Mouse (Mus musculus) embryonic facial prominence, embryonic 12.5 days (tissue): ENCODE measurements around the gene Galk2. TPM values are rescaled to one million over a fixed set of nuclear protein-coding genes. Genes with fewer than 3 reads are reported as not detected.

Experiments used
- ATAC-seq: fragments of 200-750 bp; cut with Nextera tagmentation; 2 replicates; pipeline ENCODE4 v1.8.0; 2017; ENCODE audit not compliant: insufficient number of reproducible peaks, insufficient read depth, low FRiP score, low TSS enrichment
- H3K27ac ChIP-seq: fragments of 300-500 bp; sonication (generic); 2 replicates; pipeline ENCODE4 v1.5.1; 2016; ENCODE audit warnings: mild to moderate bottlenecking
- H3K27me3 ChIP-seq: fragments of 300-500 bp; sonication (generic); 2 replicates; pipeline ENCODE4 v1.6.1; 2016; ENCODE audit warnings: mild to moderate bottlenecking, moderate library complexity
- H3K36me3 ChIP-seq: fragments of 300-500 bp; sonication (generic); 2 replicates; pipeline ENCODE4 v1.6.1; 2016; ENCODE audit warnings: mild to moderate bottlenecking
- H3K4me1 ChIP-seq: fragments of 300-500 bp; sonication (generic); 2 replicates; pipeline ENCODE4 v1.6.1; 2016
- H3K4me2 ChIP-seq: fragments of 300-500 bp; sonication (generic); replicated peaks from 2 replicates; pipeline ENCODE4 v1.6.1; 2016; ENCODE audit warnings: mild to moderate bottlenecking, moderate library complexity
- H3K4me3 ChIP-seq: fragments of 300-500 bp; sonication (generic); 2 replicates; pipeline ENCODE4 v1.5.1; 2016; ENCODE audit warnings: mild to moderate bottlenecking
- H3K9ac ChIP-seq: fragments of 300-500 bp; sonication (generic); 2 replicates; pipeline ENCODE4 v1.6.1; 2016; ENCODE audit warnings: mild to moderate bottlenecking, moderate library complexity
- H3K9me3 ChIP-seq: fragments of 300-500 bp; sonication (generic); 2 replicates; pipeline ENCODE4 v1.6.1; 2016; ENCODE audit warnings: mild to moderate bottlenecking, moderate library complexity
- WGBS: fragments of 180-500 bp; shearing (Covaris S2); methylation state at CpG from one replicate; pipeline ENCODE4 v1.1.7; 2016; 5-methylcytosine and 5-hydroxymethylcytosine counted together
- polyA plus RNA-seq: library from polyadenylated mRNA; unstranded; fragments of >200 nt; fragmentation: Nextera tagmentation; extraction: Ambion mirVana; gene quantifications from 2 replicates; pipeline ENCODE4 v1.2.1, GENCODE M21; 2016

Gene Galk2
- polyA plus RNA-seq, 1 experiment from 2014 or later: 40.3 TPM

DNA sequence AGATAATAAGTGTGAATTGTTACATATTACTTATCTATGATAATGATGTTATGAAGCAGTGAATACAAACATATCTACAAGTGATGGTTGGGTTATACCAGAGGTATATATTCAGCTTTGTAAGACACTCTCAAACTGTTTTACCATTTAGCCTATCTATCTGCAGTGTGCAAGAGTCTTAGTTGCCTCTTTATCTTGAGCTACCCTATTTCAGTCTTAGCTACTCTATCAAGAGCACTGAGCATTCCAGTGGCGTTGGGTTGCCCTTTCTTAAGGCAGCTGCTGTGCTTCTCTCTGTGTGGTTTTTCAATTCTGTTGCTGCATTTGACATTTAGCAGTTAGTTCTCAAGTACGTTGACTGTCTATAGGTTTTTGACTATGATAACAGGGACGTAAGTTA is 4.9 kb downstream of the Galk2 start:
- ATAC-seq: no peak
- no peaks in the 10 kb centered on the region for H3K27me3 ChIP-seq
- H3K27ac ChIP-seq: no peak overlapping the region
- H3K9me3 ChIP-seq: no peaks in the 10 kb centered on the region
- H3K4me1 ChIP-seq: peaks cover 8% of the 10 kb centered on the region
- no peak overlapping the region for H3K9ac ChIP-seq
- no peaks in the 10 kb centered on the region for H3K36me3 ChIP-seq
- WGBS: 75% methylated on average over 3 of the region's 3 CpGs
- H3K4me3 ChIP-seq: no peak overlapping the region
- no peak overlapping the region for H3K4me2 ChIP-seq

DNA sequence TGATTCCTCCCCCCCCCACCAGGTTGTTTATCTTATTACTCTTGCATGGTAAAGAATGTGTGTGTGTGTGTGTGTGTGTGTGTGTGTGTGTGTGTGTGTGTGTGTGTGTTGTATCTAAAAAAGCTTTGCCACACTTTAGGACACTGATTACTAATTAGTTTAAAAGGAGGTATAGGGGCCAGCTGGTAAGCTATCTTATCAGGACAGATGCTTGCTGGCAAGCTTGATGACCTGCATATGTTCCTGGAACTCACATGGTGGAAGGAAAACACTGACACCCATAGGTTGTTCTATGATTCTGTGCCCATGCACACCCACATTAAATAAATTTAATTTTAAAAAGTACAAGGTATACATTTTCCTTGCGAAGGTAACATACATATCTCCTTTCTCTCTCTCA is 5.6 kb downstream of the Galk2 start:
- H3K27me3 ChIP-seq: no peaks in the 10 kb centered on the region
- ATAC-seq: no peak
- no peak overlapping the region for H3K4me3 ChIP-seq
- H3K27ac ChIP-seq: no peak overlapping the region
- H3K9me3 ChIP-seq: no peaks in the 10 kb centered on the region
- H3K4me2 ChIP-seq: no peak overlapping the region
- H3K4me1 ChIP-seq: peaks cover 8% of the 10 kb centered on the region
- H3K36me3 ChIP-seq: no peaks in the 10 kb centered on the region
- 84% methylated on average over 1 of the region's 1 CpGs for WGBS
- H3K9ac ChIP-seq: no peak overlapping the region

DNA sequence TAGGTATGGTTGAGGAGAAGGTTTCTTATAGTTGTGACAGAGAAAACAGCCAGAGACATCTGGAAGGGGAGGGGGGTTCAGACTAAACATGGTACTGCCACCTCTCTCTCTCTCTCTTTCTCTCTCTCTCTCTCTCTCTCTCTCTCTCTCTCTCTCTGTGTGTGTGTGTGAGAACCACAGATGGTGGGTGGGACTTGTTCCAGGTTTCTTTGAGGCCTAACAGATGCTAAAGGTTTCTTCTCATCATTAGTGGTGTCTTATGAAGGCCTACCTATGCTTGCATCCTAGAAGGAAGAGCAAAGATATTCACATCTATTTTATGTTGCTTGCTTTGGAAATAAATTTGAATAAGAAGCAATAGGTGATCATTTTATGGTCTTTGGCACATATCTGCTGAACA is 6.7 kb downstream of the Galk2 start:
- Histone ChIP-seq H3K4me1 (peaks cover 6% of the 10 kb centered on the region), H3K4me3 (peak overlapping the region; percentile 62), H3K9me3 (no peaks in the 10 kb centered on the region), H3K9ac (no peak overlapping the region), H3K27me3 (no peaks in the 10 kb centered on the region), H3K27ac (no peak overlapping the region), H3K4me2 (peak overlapping the region; percentile 78), H3K36me3 (no peaks in the 10 kb centered on the region)
- no peak for ATAC-seq

DNA sequence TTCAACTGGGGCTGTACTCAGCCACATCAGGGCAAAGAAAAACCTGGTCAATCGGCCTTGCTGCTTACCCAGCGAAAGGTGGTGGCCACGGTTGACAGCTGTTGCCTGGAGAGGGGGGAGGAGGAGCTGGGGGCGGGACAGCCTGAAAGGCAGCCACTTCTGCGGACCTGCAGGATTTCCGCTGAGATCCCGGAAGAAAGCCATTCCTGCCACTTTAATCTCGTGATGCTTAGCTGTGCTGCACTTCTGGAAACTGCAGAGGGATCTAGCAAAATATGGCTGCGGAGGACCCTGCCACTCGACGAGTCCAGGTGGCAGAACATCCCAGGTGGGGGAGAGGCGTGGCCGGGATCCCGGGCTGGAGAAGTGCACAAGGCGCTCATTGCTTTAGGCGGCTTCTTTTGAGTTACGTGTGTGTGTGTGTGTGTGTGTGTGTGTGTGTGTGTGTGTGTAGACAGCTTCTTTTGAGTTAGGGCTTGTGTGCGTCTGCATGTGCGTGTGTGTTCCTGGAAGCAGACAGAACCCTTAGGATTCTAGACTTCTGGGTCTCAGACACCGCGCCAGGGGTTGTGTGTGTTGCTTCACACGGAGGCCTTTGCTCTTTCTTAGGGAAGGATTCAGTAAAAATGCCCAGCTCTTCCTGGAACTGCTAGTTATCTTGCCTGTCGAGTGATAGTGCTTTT is 7.3 kb downstream of the Galk2 start:
- 4% methylated on average over 23 of the region's 23 CpGs for WGBS
- peak overlapping the region; percentile 36; the same call in 1 of the 2 replicates for H3K27ac ChIP-seq
- peak; percentile 79 for ATAC-seq
- H3K4me3 ChIP-seq: peak overlapping the region; percentile 62
- peak overlapping the region; percentile 78 for H3K4me2 ChIP-seq
- no peaks in the 10 kb centered on the region for H3K9me3 ChIP-seq
- H3K4me1 ChIP-seq: peaks cover 6% of the 10 kb centered on the region
- no peaks in the 10 kb centered on the region for H3K27me3 ChIP-seq
- H3K9ac ChIP-seq: peak overlapping the region; percentile 74
- H3K36me3 ChIP-seq: no peaks in the 10 kb centered on the region

DNA sequence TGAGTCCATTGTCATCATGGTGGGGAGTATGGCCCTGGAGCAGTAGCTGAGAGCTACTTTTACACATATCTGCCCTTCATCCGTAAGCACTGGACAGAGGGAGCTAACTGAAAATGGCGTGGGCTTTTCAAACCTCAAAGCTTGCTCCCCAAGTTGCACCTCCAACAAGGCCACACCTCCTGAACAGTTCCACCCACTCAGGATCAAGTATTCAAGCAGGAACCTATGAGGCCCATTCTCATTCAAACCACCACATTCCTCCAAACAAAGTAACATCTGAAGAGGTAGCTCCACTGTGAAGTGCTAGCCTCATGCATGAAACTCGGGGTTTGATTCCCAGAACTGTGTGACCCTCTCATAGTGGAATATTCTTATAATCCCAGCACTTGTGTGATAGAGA is 9.4 kb downstream of the Galk2 start:
- Histone ChIP-seq H3K9me3 (no peaks in the 10 kb centered on the region), H3K27me3 (no peaks in the 10 kb centered on the region), H3K27ac (no peak overlapping the region), H3K9ac (no peak overlapping the region), H3K4me1 (peaks cover 6% of the 10 kb centered on the region), H3K4me3 (no peak overlapping the region), H3K4me2 (no peak overlapping the region), H3K36me3 (0 out of 2 replicates have a peak, but pooled peaks cover 5% of the 10 kb centered on the region)
- WGBS: 76% methylated on average over 3 of the region's 3 CpGs
- no peak for ATAC-seq

DNA sequence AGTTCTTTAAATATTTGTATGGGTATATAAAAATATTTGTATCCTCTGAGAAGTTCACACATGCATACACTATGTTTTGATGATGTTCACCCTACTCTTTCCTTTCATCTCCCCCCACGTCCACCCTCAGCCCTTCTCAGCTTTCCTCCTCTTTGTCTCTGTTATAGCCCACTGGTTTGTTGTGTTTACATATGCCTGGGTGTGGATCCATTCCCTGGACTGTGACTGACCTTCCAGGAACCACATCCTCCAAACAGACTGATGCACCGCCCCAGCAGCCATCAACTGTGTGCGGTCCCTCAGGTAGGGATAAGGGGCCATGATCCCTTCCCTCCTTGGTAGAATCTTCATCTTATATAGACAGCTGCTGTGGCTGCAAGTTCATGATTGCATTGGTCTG is 11.2 kb downstream of the Galk2 start:
- Histone ChIP-seq H3K36me3 (0 out of 2 replicates have a peak, but pooled peaks cover 5% of the 10 kb centered on the region), H3K4me1 (peaks cover 6% of the 10 kb centered on the region), H3K9me3 (no peaks in the 10 kb centered on the region), H3K4me2 (no peak overlapping the region), H3K27ac (no peak overlapping the region), H3K27me3 (no peaks in the 10 kb centered on the region), H3K4me3 (no peak overlapping the region), H3K9ac (no peak overlapping the region)
- no peak for ATAC-seq
- WGBS: 75% methylated on average over 3 of the region's 3 CpGs

DNA sequence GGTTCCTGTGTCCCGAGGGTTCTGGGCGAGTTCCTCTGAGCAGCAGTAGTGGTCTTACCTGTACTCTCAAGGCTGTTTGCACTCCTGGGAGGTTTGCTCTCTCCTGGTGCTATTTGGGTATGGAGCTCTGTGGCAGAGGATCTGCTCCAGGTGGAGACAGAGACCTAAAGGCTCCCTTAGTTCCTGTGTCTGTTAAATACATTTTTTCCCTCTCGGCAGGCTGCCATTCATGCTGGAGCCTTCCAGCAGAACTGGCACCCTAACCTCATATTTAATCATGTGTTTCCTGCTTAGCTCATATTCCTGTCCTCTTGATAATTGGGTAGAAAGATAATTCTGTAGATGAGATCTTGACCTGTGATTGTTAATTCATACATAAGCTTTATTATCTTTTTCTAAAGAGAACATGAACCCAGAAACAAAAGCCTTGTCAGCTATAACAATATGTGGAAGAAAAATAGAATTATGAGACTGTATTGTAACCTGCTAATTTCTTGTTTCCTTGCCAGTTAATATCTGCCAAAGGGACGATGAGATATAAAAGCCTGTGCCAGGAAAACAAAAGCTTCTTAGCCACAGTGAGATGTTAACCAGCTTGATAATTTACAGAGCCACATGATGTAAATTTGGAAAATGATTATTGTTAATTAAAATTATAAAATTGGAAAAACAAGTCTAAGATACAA is 27.1 kb downstream of the Galk2 start:
- Histone ChIP-seq H3K9me3 (no peaks in the 10 kb centered on the region), H3K36me3 (no peaks in the 10 kb centered on the region), H3K4me1 (no peaks in the 10 kb centered on the region), H3K4me3 (no peak overlapping the region), H3K9ac (no peak overlapping the region), H3K4me2 (no peak overlapping the region), H3K27ac (no peak overlapping the region), H3K27me3 (no peaks in the 10 kb centered on the region)
- no peak for ATAC-seq
- WGBS: 83% methylated on average over 4 of the region's 4 CpGs

DNA sequence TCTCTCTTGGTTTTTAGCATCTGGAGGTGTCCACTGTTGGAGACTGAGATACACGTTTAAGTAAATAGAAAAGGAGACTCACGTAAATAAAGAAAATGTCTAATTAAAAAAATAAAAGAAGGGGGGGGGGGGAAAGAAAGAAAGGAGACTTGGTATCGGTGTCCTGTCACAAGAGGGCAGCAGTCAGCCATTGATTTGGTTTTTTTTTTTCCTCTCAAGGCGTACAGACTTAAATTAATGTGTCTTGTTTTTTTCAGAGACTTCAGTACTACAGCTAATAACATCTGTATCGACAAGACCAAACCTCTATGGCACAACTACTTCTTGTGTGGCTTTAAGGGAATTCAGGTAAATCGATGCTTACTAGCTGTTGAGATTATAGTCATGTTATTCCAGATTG is 34.2 kb downstream of the Galk2 start:
- H3K27me3 ChIP-seq: no peaks in the 10 kb centered on the region
- no peak overlapping the region for H3K27ac ChIP-seq
- H3K4me3 ChIP-seq: no peak overlapping the region
- H3K9me3 ChIP-seq: no peaks in the 10 kb centered on the region
- H3K4me2 ChIP-seq: no peak overlapping the region
- no peak overlapping the region for H3K9ac ChIP-seq
- H3K4me1 ChIP-seq: no peaks in the 10 kb centered on the region
- ATAC-seq: no peak
- no peaks in the 10 kb centered on the region for H3K36me3 ChIP-seq
- 39% methylated on average over 6 of the region's 6 CpGs for WGBS

DNA sequence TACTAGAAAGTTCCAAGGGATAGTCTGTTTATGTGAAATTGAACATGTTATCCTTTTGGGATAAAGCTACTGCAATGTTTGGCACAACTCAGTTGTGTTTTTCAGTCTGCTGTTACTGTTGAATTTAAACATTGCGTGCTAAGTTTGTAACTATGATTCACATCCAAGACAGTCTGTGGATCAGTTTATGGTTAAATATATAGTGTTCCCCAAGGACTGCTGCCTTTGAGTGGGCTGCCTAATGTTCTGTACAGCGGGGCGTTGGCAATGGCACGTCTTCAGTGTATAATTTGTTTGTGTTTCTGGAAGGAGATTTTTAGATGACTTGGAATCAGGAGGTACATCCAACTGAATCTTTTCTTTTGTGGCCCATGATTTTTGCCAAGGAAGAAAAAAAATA is 36.2 kb downstream of the Galk2 start:
- no peak overlapping the region for H3K4me2 ChIP-seq
- H3K36me3 ChIP-seq: no peaks in the 10 kb centered on the region
- H3K4me3 ChIP-seq: no peak overlapping the region
- H3K9ac ChIP-seq: no peak overlapping the region
- no peak for ATAC-seq
- WGBS: 84% methylated on average over 4 of the region's 4 CpGs
- no peaks in the 10 kb centered on the region for H3K9me3 ChIP-seq
- H3K27me3 ChIP-seq: no peaks in the 10 kb centered on the region
- H3K27ac ChIP-seq: no peak overlapping the region
- no peaks in the 10 kb centered on the region for H3K4me1 ChIP-seq

DNA sequence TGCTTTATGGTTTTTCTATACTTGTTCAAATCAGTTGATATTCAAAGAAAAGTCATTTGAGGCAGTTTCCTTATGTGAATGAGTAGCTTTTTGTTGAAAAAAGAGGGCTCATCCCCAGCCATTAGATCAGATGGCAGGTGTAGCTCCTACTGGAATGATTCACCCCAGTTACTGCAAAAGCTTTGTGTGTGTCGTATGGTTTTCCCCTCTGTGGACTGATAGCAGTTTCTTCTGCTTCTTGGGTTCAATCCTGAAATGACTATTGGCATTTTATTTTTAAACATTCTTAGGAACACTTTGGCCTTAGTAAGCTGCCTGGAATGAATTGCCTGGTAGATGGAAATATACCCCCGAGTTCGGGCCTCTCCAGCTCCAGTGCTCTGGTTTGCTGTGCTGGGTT is 37.4 kb downstream of the Galk2 start:
- no peak for ATAC-seq
- no peak overlapping the region for H3K4me3 ChIP-seq

DNA sequence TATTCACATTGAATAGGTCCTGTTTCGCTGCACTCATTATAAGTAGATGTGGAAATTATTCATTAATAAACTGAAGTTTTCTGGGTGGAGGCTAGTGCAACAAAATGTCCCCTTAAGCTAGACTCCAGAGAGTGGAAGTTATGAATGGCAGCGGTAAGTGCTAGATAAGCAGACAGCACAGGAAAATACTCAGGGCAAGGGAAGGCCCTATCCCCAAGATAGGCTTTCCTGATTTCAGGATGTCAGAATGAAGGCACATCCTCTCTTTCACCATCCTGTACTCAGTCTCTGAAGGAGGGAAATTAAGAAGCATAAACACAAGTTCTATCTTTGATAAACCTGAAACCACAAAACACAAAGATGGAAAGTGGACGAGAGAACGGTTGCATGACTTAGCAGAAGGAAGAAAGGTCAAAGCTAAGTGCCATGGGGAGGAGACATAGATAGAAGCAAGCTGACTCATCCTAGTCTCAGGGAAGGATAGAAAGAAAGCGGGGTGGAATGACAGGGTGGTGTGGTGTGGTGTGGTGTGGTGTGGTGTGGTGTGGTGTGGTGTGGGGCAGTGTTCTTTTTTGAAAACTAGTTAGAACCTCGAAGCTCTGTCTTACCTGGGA is 42.0 kb downstream of the Galk2 start:
- no peaks in the 10 kb centered on the region for H3K27me3 ChIP-seq
- H3K9ac ChIP-seq: no peak overlapping the region
- no peak for ATAC-seq
- H3K9me3 ChIP-seq: no peaks in the 10 kb centered on the region
- 0 out of 2 replicates have a peak, but pooled peaks cover 6% of the 10 kb centered on the region for H3K36me3 ChIP-seq
- H3K4me1 ChIP-seq: no peaks in the 10 kb centered on the region
- no peak overlapping the region for H3K4me2 ChIP-seq
- no peak overlapping the region for H3K27ac ChIP-seq
- no peak overlapping the region for H3K4me3 ChIP-seq
- 84% methylated on average over 6 of the region's 6 CpGs for WGBS

More for the DNA sequence above, 37.4 kb downstream of the Galk2 start:
- Histone ChIP-seq H3K27me3 (no peaks in the 10 kb centered on the region), H3K9ac (no peak overlapping the region), H3K27ac (no peak overlapping the region), H3K9me3 (no peaks in the 10 kb centered on the region), H3K4me1 (no peaks in the 10 kb centered on the region), H3K36me3 (no peaks in the 10 kb centered on the region), H3K4me2 (no peak overlapping the region)
- WGBS: 92% methylated on average over 3 of the region's 3 CpGs

DNA sequence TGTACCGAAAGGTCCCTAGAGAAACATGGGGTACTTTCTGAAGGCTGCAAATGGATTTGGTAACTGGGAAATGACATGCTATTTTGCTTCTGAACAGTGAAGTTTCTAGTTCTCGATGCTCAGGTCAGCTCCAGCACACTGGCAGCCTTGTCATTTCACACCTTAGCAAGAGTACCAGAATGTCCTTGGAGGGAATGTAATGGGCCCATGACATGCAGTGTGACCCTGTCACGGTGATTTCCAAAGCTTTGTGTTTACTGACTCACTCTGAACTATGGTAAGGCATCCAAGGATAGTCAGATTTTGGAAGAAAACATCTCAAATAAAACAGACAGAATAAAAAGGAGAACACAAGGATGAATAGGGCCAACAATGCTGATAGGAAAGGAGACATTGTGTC is 42.5 kb downstream of the Galk2 start:
- Histone ChIP-seq H3K4me2 (no peak overlapping the region), H3K27me3 (no peaks in the 10 kb centered on the region), H3K9me3 (no peaks in the 10 kb centered on the region), H3K9ac (no peak overlapping the region), H3K4me1 (no peaks in the 10 kb centered on the region), H3K36me3 (0 out of 2 replicates have a peak, but pooled peaks cover 6% of the 10 kb centered on the region), H3K4me3 (no peak overlapping the region), H3K27ac (no peak overlapping the region)
- WGBS: 85% methylated on average over 3 of the region's 3 CpGs
- ATAC-seq: no peak
